Mouse (Mus musculus) CH12.LX (cell line): ENCODE data around the gene Tmem131l. TPM values are rescaled to one million over a fixed set of nuclear protein-coding genes. Genes with fewer than 3 reads are reported as not detected.
A peak's percentile ranks its signal among the peaks of the same experiment; 100 is the strongest.

Experiments used
- DNase-seq: peaks from one replicate; pipeline ENCODE4 v3.0.0-alpha.2; 2013; ENCODE audit errors: extremely low read depth
- H3K27ac ChIP-seq: 2 replicates; pipeline ENCODE4 v1.5.1; 2012; ENCODE audit warnings: low read depth, mild to moderate bottlenecking, control low read depth, moderate library complexity; ENCODE audit not compliant: insufficient read depth
- H3K27me3 ChIP-seq: replicated peaks from 2 replicates; pipeline ENCODE3; 2012; ENCODE audit warnings: inconsistent platforms
- H3K36me3 ChIP-seq, 2 experiments: replicated peaks in 1 of 2; 2 replicates each; pipeline versions ENCODE3 to v1.6.1; 2012; ENCODE audit warnings: inconsistent platforms in 1 of 2, low read length in 1 of 2, mild to moderate bottlenecking in 1 of 2, mixed read lengths in 1 of 2, moderate library complexity in 1 of 2; ENCODE audit not compliant: control insufficient read depth in 1 of 2, insufficient read depth in 1 of 2
- H3K4me1 ChIP-seq, 2 experiments: 2 replicates each; pipeline ENCODE4 v1.6.1; 2012; ENCODE audit warnings: inconsistent platforms in 1 of 2, moderate library complexity in 1 of 2; ENCODE audit not compliant: insufficient read depth in 2 of 2, control insufficient read depth in 1 of 2
- H3K4me2 ChIP-seq: 2 replicates; pipeline ENCODE4 v1.6.1; 2012; ENCODE audit warnings: low read depth, mild to moderate bottlenecking, control low read depth; ENCODE audit not compliant: poor library complexity, insufficient read depth, severe bottlenecking
- H3K4me3 ChIP-seq, 3 experiments: fragments of 150-350 bp in 1 of 3; sonication (generic) in 1 of 3; replicated peaks in 1 of 3; 2 replicates each; pipeline versions ENCODE3 to v1.5.1; 2011 to 2012; ENCODE audit warnings: low read depth in 2 of 3, low read length in 2 of 3, mild to moderate bottlenecking in 2 of 3, moderate library complexity in 2 of 3, control low read depth in 1 of 3, improper control_type of control experiment in 1 of 3, inconsistent platforms in 1 of 3, mixed read lengths in 1 of 3; ENCODE audit not compliant: poor library complexity in 1 of 3
- H3K79me2 ChIP-seq: replicated peaks from 2 replicates; pipeline ENCODE4 v1.6.1; 2012; ENCODE audit warnings: mild to moderate bottlenecking, moderate library complexity; ENCODE audit not compliant: control insufficient read depth, poor library complexity, insufficient read depth, severe bottlenecking; ENCODE audit errors: extremely low read depth
- H3K9ac ChIP-seq: 2 replicates; pipeline ENCODE4 v1.6.1; 2012; ENCODE audit warnings: low read depth, mild to moderate bottlenecking, control low read depth, moderate library complexity; ENCODE audit not compliant: insufficient read depth
- H3K9me3 ChIP-seq: replicated peaks from 2 replicates; pipeline ENCODE3; 2012; ENCODE audit warnings: low read length, inconsistent platforms, mixed read lengths
- BHLHE40 ChIP-seq: IDR thresholded peaks from 2 replicates; pipeline ENCODE4 v1.6.1; 2011; ENCODE audit warnings: mild to moderate bottlenecking, low read depth, low read length, improper control_type of control experiment
- ELF1 ChIP-seq: IDR thresholded peaks from 2 replicates; pipeline ENCODE4 v1.6.1; 2014; ENCODE audit warnings: low read depth, mild to moderate bottlenecking, inconsistent platforms, low read length, improper control_type of control experiment
- EP300 ChIP-seq: IDR thresholded peaks from 2 replicates; pipeline ENCODE4 v1.6.1; 2011; ENCODE audit warnings: low read length, improper control_type of control experiment
- ETS1 ChIP-seq: conservative IDR thresholded peaks from 2 replicates; pipeline ENCODE4 v1.6.1; 2012; ENCODE audit warnings: low read depth, mild to moderate bottlenecking, inconsistent platforms, low read length, improper control_type of control experiment, moderate library complexity
- GABPA ChIP-seq: IDR thresholded peaks from 2 replicates; pipeline ENCODE4 v1.6.1; 2012; ENCODE audit warnings: low read depth, low read length, improper control_type of control experiment, inconsistent platforms; ENCODE audit not compliant: insufficient replicate concordance
- IRF4 ChIP-seq: IDR thresholded peaks from 2 replicates; pipeline ENCODE4 v1.6.1; 2014; ENCODE audit warnings: low read depth, mild to moderate bottlenecking, inconsistent platforms, low read length, improper control_type of control experiment
- JUN ChIP-seq: IDR thresholded peaks from 2 replicates; pipeline ENCODE4 v1.6.1; 2011; ENCODE audit warnings: low read depth, mild to moderate bottlenecking, low read length, improper control_type of control experiment, moderate library complexity; ENCODE audit not compliant: insufficient read depth
- JUND ChIP-seq: conservative IDR thresholded peaks from 2 replicates; pipeline ENCODE4 v1.6.1; 2011; ENCODE audit warnings: low read depth, low read length, improper control_type of control experiment
- MAFK ChIP-seq: IDR thresholded peaks from 2 replicates; pipeline ENCODE4 v1.6.1; 2011; ENCODE audit warnings: low read length, improper control_type of control experiment; ENCODE audit not compliant: insufficient replicate concordance
- MEF2A ChIP-seq: IDR thresholded peaks from 2 replicates; pipeline ENCODE4 v1.6.1; 2014; ENCODE audit warnings: low read depth, mild to moderate bottlenecking, inconsistent platforms, low read length, improper control_type of control experiment, borderline replicate concordance
- RCOR1 ChIP-seq: conservative IDR thresholded peaks from 2 replicates; pipeline ENCODE4 v1.6.1; 2012; ENCODE audit warnings: low read depth, mild to moderate bottlenecking, inconsistent platforms, low read length, improper control_type of control experiment
- TBP ChIP-seq: conservative IDR thresholded peaks from 2 replicates; pipeline ENCODE4 v1.6.1; 2011; ENCODE audit warnings: low read depth, low read length, improper control_type of control experiment
- TCF12 ChIP-seq: IDR thresholded peaks from 2 replicates; pipeline ENCODE4 v1.6.1; 2014; ENCODE audit warnings: low read depth, mild to moderate bottlenecking, inconsistent platforms, low read length, improper control_type of control experiment
- UBTF ChIP-seq: IDR thresholded peaks from 2 replicates; pipeline ENCODE4 v1.6.1; 2012; ENCODE audit warnings: low read depth, mild to moderate bottlenecking, inconsistent platforms, low read length, improper control_type of control experiment, moderate library complexity
- USF1 ChIP-seq: IDR thresholded peaks from 2 replicates; pipeline ENCODE4 v1.6.1; 2014; ENCODE audit warnings: low read depth, mild to moderate bottlenecking, inconsistent platforms, low read length, improper control_type of control experiment
- dilution Hi-C: fragments of 300-500 bp; cut with MboI; formaldehyde crosslinking; loops from 2 replicates; pipeline ENCODE4 v1.14.3; 2020; ENCODE audit warnings: low sequenced_read_pairs; ENCODE audit not compliant: extremely low pct_unique_long_range_greater_than_20kb, extremely low pct_ligation_motif_present
- in situ Hi-C: fragments of 300-500 bp; cut with MboI; formaldehyde crosslinking; loops from 3 replicates; pipeline ENCODE4 v1.14.3; 2019; ENCODE audit warnings: low sequenced_read_pairs, low pct_ligation_motif_present, low pct_unique_long_range_greater_than_20kb, mixed read lengths
- polyA plus RNA-seq: library from polyadenylated mRNA; unstranded; fragments of >175 nt; gene quantifications from 2 replicates; pipeline ENCODE4 v1.2.1, GENCODE M21; 2012; ENCODE audit warnings: low read depth; ENCODE audit not compliant: insufficient read length
- total RNA-seq, 2 experiments: library from RNA; depleted of rRNA; stranded (reverse); fragments of 300-350 nt in 1 of 2; fragments of >200 nt in 1 of 2; gene quantifications; 2 replicates each; pipeline ENCODE4 v1.2.3; 2012 to 2014

Gene Tmem131l
- total and polyA plus RNA-seq, 3 experiments: 32.7 to 89.7 (median 37.1) TPM

- Histone ChIP-seq H3K27ac (no peak overlapping the region), H3K4me3 (no peak overlapping the region), H3K9ac (no peak overlapping the region), H3K27me3 (no peaks in the 10 kb centered on the region), H3K79me2 (peaks cover 9% of the 10 kb centered on the region), H3K4me2 (no peak overlapping the region), H3K4me1 (peaks cover 20 to 86% of the 10 kb centered on the region in 2 experiments), H3K36me3 (peaks cover 25 to 75% of the 10 kb centered on the region in 2 experiments), H3K9me3 (no peaks in the 10 kb centered on the region)
- dilution Hi-C loops (no loop called here), in situ Hi-C loops (no loop called here)
- DNase-seq: no peak
- TF ChIP-seq USF1 (no peak), JUN (no peak), JUND (no peak), GABPA (no peak)
Observed at GRCm38 (mm10) chr3:84024512-84025072, 15.4 kb downstream of the Tmem131l start.

DNA sequence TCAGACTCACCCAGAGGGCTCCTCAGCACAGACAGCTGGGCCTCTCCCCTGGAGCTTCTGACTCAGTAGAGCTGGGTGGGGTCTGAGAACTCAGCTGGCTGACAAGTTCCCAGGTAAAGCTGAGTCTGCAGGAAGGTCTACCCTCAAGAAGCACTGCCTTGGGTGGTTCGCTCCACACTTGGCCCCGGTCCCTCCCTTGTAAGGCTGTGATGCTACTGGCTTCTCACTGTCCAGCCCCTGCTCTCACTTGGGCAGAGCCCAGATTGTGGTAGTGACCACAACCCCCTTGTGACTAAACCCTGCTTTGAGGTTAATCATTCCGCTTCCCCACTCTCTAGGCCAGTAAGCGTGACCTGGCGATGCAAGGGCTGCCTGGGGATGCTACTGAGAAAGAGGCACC is 17.3 kb downstream of the Tmem131l start:
- Histone ChIP-seq H3K4me1 (peaks cover 20 to 95% of the 10 kb centered on the region in 2 experiments), H3K4me3 (no peak overlapping the region), H3K27me3 (no peaks in the 10 kb centered on the region), H3K27ac (no peak overlapping the region), H3K36me3 (peaks cover 19 to 73% of the 10 kb centered on the region in 2 experiments), H3K9ac (no peak overlapping the region), H3K4me2 (peak overlapping the region; percentile 6; the same call in 1 of the 2 replicates), H3K79me2 (peaks cover 9% of the 10 kb centered on the region), H3K9me3 (no peaks in the 10 kb centered on the region)
- TF ChIP-seq EP300 (no peak), ETS1 (peak; percentile 86), BHLHE40 (peak; percentile 94), MEF2A (peak; percentile 60), TCF12 (no peak; the same call in 1 of the 2 replicates), ELF1 (0 out of 2 replicates have a peak, but pooled peaks have one; percentile 7), RCOR1 (0 out of 2 replicates have a peak, but pooled peaks have one; percentile 36), TBP (0 out of 2 replicates have a peak, but pooled peaks have one; percentile 28), UBTF (0 out of 2 replicates have a peak, but pooled peaks have one; percentile 48), IRF4 (peak; percentile 78), MAFK (0 out of 2 replicates have a peak, but pooled peaks have one; percentile 66), GABPA (no peak)
- peak; percentile 77 for DNase-seq
- dilution Hi-C loops (no loop called here), in situ Hi-C loops (no loop called here)
